Mouse (Mus musculus) activated CD4-positive, CD25-positive, alpha-beta regulatory T cell, adult 4 months (primary cell): ENCODE data around the gene Dnajb12. TPM values are rescaled to one million over a fixed set of nuclear protein-coding genes. Genes with fewer than 3 reads are reported as not detected.

Source experiments
- ATAC-seq: one replicate; pipeline ENCODE4 v1.8.0; 2017
- polyA plus RNA-seq, 2 experiments: library from polyadenylated mRNA; unstranded; fragments of 100-300 nt; shearing (Covaris generic); gene quantifications; one replicate each; pipeline ENCODE4 v1.2.1; 2017

Gene Dnajb12
- polyA plus RNA-seq: 10 to 100 TPM; 18.4 to 20.7 TPM

DNA sequence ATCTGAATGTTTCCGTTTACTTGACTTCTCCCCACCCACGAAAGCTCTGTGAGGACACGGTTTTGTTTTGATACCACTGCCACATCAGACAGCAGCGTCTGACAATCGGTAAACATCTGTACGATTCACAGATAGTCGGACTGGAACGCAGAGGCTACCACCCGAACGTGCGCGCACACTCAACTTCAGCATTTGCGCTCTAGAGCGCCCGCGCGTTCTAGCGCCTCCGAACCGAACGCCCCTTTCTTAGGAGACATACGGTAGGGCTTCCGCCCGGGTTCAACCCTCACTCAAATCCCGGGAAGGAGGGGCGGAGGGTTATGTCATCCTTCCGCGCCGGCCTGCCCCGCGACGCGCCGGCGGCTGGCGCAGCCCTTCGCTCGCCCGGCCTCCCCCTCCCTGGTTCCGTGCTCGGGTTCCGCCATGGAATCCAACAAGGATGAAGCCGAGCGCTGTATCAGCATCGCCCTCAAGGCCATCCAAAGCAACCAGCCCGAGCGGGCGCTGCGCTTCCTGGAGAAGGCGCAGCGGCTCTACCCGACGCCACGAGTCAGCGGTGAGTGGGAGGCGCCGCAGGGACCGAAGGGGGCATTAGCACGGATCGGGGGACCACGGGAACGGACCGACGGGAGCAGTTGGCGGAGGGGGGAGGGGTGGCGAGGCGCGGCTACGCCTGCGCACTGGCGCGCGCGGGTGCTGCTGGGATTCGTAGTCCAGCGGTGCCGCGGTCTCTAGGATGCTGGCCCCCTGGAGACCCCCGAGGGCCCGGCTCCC lies at the start of gene Dnajb12:
Dnajb12 (plus strand) TSS at position 302 of the 774 bp plus-strand sequence.
- ATAC-seq: peak; percentile 87

DNA sequence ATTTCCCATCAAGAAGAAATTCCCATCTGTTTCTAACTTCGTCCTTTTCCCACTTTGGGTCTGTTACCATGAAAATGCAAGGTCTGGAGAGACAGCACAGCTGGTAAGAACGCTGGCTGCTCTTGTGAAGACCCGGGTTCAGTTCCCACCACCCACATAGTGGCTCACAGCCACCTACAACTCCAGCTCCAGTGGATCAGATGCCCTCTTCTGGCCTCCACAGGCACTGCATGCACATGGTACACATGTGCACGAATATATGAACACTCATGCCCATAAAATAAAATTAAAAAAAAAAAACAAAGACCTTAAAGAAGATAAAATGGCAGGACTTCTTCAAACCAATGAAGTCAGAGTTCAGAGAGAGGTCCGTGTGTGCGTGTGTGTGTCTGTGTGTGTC lies 49.5 kb upstream of the Dnajb12 start:
- no peak for ATAC-seq

DNA sequence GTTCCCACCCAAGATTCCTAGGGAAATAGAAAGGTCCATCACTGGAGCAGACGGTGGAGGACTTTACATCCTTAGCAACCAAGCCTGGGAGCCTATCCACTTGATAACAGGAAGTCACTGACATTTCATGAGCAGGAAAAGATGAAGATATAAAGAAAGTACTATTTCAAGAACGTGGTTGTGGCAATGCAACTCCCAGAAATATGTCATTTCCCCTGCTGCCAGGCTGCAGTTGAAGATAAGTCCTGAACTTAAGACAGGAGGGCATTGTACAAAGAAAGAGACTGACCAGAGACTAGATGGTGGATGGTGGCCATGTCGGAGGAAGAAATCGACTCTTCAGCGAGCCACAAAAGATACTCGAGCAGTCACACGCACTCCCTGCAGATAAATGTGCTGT lies 47.4 kb upstream of the Dnajb12 start:
- no peak for ATAC-seq

DNA sequence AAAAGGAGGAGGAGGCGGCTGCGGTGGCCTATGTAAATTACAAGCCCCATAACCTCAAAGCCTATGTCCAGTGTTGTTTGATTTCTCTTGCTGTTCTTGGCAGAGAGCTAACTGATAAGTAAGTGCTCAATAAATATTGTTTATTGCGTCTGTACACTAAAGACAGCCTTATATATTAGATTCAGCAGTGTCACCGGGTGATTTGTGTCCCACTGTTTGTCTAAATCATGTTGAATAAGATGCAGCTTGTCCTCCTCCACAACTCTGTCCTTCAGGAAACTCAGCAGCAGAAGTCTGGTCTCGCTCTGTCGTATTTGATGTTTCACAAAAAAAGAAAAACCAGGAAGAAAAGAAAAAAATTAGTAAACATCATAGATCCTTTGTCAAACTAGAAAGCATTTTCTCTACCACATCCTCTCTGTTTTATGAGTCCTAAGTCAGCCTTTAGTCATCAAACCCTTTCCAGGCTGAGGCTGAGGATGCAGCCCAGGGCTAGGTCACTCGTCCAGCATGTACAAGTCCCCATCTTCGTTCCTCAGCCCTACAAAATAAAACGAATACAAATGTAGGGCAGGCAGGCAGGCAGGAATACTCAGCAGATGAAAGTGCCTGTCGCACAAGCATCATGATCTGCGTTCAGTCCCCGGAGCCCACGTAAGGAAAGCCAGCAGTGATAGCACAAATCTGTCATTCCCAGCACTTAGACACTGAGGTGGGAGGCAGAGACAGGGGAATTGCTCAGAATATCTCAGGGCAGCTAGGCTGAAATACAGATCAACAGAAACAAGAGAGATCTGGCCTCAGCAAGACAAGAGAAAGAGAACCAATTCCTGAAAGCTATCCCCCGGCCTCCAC lies 43.8 kb upstream of the Dnajb12 start:
- no peak for ATAC-seq

DNA sequence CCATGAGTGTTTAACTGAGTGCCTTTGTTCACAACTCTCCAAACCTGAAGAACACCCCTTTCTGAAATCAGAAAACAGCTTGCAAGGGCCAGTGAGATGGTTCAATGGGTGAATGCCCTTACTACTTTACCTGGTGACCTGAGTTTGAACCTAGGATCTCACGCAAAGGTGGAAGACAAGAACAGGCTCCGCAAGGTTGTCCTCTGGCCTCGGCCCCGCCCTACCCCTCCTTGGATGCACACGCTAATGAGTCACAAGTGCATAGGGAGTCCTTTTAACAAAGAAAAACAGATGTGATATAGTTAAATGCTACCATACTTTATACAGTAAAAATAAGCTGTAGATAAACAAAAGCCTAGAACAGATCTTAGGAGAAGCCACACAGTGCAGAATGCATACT lies 41.9 kb upstream of the Dnajb12 start:
- ATAC-seq: no peak

DNA sequence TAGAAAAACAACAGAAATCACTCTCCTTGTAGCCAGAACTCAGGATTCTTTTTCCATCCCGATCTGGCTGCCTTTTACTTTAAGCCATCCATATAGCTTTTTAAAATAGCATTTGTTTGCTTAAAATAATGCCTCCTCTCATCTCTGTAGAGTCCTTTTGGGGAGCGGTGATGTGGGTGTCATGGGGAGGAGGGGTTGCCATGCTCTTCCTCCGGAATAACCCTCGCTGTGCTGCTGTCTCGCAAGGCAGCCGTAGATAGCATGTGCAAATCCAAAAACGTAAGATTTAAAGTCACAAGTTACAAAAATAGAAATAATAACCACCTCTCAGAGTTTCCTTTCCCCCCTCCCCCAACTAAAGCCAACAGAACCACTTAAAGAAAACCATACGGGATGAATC lies 37.9 kb upstream of the Dnajb12 start:
- no peak for ATAC-seq

DNA sequence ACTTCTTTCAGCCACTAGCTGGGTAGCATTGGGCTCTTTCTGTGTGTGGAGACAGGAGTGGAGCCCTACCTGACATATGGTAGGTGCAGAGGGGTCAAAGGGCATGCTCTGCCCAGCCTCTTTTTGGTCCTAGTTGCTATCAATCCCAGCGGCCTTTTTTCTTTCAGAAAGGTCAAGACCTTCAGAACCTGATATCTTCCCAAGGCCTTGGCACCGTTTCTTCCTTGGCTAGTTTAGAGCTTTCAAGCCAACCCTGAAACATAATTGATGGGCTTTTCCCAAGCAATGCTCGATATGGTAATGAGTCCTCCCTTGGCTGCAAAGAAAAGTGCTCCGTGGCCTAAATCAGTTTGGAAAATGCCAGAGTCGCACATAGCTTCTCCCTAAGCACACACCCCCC lies 36.2 kb upstream of the Dnajb12 start:
- ATAC-seq: no peak

DNA sequence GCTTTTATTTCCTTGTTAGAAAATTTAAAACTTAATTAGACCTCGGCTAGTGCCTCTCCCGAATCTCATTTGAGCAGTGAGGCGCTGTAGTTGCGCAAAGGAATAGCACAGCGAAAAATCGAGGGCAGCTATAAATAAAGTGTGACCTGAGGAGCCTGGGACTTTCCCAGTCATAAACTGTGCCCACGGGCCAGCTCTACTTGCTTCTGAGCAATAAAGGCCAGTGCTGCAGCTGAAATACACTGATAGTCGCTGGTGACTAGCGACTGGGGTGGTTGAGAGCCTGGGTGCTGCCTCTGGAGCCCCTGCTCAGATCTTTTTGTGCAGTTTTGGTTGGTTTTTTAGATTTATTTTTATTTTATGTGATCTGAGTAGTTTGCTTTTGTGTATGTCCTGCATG lies 34.7 kb upstream of the Dnajb12 start:
- ATAC-seq: no peak

DNA sequence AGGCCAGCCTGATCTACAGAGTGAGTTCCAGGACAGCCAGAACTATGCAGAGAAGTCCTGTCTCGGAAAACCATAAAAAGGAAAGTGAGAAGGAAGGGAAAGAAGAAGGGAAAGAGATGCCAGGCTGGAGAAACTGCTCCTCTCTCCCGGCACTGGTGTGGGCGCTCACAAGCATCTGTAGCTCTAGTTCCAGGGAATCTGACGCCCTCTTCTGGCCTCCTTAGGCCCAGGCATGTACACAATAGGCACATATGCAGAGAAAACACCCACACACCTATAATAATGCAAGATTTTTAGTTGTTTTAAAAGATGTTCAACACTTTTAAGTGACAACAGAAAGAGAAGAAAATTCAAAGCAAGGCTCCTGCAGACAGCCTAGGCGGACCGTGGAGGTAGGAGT lies 32.9 kb upstream of the Dnajb12 start:
- no peak for ATAC-seq

DNA sequence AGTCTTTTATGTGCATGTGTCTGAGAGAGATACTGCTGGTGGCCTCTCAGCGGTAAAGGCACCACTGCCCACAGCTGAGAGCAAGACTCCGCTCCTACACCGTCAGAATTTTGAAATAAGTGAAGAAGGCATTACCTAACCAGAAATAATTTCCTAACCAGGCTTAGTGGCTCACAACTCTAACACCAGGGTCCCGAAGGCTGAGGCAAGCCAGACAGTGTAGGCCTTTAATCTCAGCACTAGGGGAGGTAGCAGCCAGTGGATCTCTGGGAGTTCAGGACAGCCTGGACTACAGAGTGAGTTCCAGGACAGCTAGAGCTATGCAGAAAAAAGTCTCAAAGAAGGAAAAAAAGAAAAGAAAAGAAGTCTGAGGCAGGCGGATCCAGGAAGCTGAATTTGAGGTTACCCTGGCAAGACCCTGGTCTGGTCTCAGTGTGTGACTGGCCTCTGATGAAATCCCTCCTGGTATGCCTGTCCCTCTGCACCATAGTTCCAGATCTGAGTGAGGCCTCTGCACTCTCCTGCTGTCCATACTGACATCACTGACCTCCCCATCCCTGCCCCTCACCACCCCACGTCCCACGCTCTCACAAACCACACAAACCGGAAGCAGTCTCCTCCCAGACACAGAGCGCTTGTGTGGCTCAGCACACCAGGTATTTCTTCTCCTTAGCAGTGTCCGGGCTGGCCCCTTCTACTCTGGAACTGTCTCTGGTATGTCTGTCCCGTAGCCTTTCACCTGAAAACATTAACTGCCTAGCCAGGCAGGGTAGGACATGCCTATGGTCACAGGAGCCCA lies 31.1 kb upstream of the Dnajb12 start:
- ATAC-seq: no peak

DNA sequence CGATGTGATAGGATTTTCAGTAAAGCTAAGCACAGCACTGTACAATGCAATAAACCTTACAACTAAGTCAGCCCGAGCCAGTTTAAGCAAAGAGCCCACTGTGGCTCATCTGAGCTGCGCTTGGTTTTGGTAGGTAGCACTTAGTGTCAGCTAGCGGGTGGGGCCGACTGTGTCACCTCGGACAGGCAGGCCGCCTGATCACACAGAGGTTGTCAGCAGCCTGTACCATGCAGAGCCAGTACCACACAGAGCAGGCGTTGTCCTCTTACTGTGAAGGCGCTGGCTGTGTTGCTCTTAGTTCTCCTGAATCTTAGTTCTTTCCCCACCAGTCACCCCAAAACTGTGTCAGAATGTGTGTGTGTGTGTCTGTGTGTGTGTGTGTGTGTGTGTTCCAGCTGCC lies 30.4 kb upstream of the Dnajb12 start:
- ATAC-seq: no peak

DNA sequence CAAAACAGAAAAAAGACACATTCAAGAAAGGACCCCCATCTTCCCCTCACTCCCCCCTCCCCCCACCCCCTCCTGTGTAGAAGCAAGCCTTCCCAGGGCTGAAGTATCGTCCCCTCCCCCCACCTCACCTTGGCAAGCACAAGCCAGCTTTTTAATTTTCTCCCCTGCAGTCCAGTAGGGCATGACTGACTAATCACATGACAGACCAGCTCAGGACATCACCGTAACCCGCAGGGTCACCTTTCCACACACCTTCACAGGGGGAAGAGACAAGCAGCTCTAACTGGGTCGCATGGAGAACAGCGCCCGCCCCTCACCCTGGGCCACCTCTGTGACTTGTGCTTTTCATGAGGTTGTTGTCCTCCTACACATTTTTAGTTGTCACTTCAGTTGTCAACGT lies 30.0 kb upstream of the Dnajb12 start:
- ATAC-seq: no peak

DNA sequence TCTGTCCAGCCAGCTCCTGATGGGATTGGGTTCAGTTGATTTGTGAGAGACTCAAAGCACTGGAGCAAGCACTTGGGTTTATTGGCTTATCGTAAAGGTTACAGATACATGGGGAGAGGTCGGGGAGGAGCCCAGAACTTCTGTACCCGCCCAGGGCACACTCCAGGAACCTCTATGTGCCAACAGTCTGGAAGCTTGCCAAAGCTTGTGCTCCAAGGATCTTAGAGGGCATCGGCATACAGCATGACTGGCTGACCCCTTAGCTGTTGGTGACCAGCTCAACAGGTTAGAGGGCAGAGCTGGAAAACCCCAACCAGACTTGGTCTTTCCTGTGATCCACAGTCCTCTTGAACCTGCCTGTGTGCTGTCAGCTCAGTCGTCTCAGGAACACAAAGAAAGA lies 22.2 kb upstream of the Dnajb12 start:
- ATAC-seq: no peak

DNA sequence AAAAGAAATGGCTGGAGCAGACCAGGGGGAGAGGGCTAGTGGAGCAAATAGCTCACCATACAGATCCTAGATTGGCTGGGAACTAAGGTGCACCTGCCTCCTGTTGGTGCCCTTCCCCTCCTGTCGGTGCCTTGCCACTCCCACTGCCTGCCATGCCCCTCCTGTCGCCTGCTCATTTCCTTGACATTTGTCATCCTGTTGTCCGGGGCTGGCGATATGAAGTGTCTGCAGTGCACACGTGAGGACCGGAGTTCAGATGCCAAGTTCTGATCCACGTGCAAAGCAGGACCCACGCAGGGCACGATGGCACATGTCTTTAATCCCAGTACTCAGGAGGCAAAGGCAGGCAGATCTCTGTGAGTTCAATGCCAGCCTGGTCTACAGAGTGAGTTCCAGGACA lies 18.7 kb upstream of the Dnajb12 start:
- ATAC-seq: no peak

DNA sequence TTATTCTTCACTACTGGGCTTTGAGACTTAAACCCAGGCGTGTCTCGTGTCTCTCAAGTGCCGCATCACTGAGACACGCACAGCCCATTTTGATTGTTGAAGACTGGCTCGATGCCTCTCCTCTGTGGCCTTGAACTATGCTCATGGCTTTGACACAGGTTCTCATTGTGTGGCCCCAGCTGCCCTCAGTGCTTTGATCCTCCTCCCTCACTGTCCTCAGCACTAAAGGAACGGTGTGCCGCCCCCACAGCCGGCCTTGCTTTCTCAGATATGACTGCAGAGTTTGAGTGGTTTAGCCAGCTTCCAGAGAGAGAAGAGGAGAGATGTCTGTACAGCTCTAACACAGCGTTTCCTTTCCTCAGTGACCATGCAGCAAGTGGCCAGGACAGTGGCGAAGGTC lies 18.2 kb upstream of the Dnajb12 start:
- no peak for ATAC-seq

DNA sequence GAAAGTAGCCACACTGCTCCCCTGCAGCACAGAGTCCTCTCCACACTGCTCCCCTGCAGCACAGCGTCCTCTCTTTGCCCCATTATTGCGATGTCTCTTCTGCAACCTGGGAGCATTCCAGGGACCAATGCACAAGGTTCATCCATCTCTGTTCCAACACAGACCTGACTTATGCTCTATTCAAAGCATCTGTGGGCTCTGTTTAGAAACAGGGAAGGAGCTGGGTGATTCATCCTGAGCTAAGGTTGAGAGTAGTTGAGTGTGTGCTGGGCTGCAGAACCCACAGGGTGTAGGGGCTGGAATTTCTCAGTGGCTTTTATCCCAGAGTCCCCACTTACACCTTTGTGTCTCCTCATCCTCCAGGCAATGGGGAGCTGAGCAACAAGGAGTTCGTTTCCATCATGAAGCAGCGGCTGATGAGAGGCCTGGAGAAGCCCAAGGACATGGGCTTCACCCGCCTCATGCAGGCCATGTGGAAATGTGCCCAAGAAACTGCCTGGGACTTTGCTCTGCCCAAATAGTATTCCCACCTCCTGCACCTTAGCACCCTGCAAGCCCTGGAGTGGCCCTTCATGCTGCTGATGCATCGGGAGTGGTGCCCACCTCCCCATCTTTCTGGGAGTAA lies 16.4 kb upstream of the Dnajb12 start:
- ATAC-seq: no peak

DNA sequence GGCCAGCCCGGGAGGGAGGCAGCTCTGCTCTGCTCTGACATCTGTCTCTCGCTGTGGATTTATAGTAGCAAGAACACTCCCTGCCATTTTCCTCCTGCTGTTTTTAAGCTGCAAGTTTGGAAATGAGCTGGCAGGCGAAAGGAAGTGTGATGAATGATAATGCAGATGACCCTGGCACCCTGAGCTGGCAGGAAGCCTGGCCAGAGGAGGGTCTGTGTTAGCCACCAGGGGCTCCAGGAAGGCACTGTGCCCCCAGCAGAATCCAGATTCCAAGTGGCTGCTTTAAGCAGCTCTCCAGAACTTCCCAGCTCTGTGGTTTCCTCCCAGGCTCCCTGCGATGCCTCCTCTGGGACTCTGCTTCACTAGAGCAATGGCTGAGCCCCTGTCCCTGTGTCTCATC lies 15.7 kb upstream of the Dnajb12 start:
- ATAC-seq: no peak

DNA sequence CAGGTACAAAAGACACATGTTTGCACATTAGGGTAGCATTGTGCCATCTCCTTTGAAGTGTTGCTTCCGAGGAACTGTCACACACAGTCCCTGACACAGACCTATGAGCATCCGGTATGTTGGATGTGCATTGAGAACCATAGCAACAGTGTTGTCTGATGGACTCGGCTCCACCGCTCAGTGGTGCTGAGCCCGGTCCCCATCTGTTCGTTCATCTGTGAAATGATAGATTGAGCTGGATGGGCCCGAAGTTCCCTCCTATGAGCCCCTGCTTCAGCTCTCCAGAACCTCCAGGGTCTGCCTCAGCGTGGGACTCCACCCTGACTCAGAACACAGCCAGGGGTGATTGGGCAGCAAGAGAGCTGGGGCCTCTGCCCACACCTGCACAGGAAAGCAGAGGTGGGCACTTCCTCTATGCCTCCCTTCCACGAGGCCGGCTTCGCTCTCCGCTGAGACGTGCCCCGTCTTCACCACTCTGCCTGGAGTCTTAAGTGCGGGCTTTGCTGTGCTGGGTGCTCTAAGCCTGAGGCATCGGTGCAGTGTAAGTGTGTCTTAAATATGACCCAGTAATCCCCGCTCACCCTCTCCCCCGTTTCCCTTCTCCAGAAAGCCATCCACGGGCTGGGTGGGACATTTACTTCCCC lies 15.0 kb upstream of the Dnajb12 start:
- peak; percentile 79 for ATAC-seq

DNA sequence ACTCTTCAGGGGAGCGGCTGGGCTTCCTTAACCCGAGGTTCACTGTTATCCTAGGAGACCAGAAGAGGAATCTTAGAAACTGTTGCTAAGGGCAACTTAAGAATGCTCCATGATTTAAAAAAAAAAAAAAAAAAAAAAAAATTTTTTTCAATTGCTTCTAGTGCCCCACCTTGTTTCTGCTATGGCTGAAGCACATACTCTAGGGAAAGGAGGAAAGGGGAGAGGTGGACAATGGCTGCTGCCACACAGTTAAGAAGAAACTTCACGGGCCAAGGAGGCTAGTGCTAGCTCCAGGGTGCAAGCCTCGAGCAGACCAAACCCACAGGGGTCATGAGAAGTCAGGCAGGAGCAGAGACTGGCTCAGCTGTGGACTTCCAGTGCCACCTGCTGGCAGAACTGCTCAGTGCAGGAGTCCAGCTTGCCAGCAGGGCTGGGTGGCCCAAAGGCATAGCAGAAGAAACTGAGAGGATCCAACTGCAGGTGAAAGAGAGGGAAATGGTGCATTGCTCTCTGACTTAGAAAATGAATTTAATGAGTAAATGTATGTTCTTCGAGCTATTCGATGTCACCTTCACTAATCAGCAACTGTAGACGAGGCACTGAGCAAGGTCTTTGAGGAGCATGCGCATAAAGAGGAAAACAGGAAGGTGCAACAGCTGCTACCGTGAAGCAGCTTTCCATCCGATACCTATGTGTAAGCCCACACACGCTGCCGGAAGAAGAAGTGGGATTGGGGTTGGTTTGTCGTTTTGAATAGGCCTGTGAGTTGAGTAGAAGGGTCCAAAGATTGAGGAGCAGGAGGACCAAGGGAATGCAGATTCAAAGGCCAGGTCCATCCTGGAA lies 14.3 kb upstream of the Dnajb12 start:
- ATAC-seq: peak; percentile 82

DNA sequence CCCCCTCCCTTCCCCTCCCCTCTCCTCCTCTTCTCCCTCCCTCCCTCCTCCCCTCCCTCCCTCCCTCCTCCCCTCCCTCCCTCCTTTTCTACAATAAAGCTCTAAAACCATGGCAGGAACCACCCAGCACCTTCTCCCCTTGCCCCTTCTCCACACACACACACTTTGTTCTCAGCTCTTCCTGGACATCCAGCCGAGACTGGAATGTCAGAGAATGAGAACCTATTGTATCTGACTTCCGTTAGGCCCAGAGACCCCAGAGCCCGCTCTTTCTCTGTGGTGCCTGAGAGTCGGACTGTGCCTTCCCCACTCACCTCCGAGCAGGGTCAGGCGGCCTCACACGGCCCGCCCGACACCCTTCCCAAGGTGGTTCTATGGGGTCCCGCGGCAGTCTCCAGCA lies 11.1 kb upstream of the Dnajb12 start:
- ATAC-seq: no peak

DNA sequence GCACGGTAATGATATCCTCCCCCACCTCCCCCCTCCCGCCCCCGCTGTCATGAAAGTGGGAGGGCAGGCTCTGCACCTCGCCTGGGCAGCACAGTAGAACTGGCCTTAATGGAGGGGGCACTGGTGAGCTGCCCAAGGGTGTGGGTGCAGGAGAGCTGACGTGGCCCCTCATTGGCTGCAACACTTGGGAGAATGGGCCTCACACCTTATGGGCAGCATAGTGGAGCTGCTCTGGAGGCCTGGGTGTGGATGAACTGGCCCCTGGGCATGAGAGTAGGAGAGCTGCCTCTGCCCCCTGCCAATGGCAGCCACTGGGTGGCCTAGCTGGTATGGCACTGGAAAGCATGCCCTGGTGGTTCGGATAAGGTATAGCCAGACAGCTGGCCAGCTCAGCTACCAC lies 9.3 kb upstream of the Dnajb12 start:
- no peak for ATAC-seq
